Mouse (Mus musculus) brain, embryonic 14.5 days (tissue): ENCODE results near the gene Psmb11.

Source experiments
- CTCF ChIP-seq: fragments of 200-500 bp; IDR thresholded peaks from 2 replicates; pipeline ENCODE4 v1.5.1; 2012; ENCODE audit warnings: inconsistent platforms, mild to moderate bottlenecking, moderate library complexity, borderline replicate concordance; ENCODE audit not compliant: insufficient read depth, insufficient read length; ENCODE audit errors: extremely low read depth
- POLR2A ChIP-seq: fragments of 200-500 bp; IDR thresholded peaks from 2 replicates; pipeline ENCODE4 v1.6.1; 2012; ENCODE audit warnings: mild to moderate bottlenecking, inconsistent platforms, borderline replicate concordance; ENCODE audit not compliant: poor library complexity, insufficient read depth, insufficient read length, severe bottlenecking; ENCODE audit errors: extremely low read depth

DNA sequence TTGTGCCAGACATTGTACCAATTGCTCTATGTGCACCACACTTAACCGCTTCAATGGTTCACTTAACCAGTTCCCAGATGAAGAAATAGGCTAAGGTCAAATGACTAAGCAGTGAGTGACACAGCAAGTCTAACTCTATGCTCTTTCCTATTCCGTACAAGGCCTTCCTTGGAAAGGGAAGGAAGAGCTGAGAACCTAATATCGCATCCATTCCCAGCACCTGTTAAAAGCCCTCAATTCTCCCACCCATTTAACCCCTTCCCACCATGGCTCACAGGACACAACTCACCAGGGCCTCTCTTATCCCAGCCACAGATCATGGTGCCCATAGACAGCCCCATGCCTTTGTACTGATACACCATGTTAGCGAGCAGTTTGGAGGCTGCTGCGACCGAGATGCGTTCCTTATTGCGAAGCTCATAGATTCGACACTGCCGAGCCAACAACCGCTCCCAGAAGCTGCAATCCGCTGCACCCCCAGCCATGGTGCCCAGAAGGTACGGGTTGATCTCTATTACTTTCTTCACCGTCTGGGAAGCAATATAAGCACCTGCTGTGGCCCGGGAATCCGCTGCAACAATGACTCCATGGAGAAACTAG, 4.9 kb upstream of the Psmb11 start:
- TF ChIP-seq CTCF (no peak), POLR2A (no peak)
